Mouse (Mus musculus): ENCODE measurements around the gene Rph3a. TPM values are rescaled to one million over a fixed set of nuclear protein-coding genes. Genes with fewer than 3 reads are reported as not detected.
"Not testable (repeated sequence)": the region's sequence is repeated elsewhere in the genome, so short reads cannot be mapped to it uniquely, and the experiment has no call there.

Gene Rph3a
- polyA plus RNA-seq, 1 experiment from 2014 or later = 0.05 TPM

- Histone ChIP-seq H3K27ac (ENCODE audit: low read length) (no peak overlapping the region), H3K9me3 (ENCODE audit: low read length) (peaks cover 4% of the 10 kb centered on the region; the same call in 1 of the 2 replicates), H3K4me3 (ENCODE audit: low read length) (no peak overlapping the region), H3K4me2 (replicated peaks; ENCODE audit: low read depth, low read length) (no peak overlapping the region), H3K27me3 (ENCODE audit: insufficient read depth, low read length) (no peaks in the 10 kb centered on the region), H3K9ac (replicated peaks; ENCODE audit: low read length) (no peak overlapping the region), H3K4me1 (ENCODE audit: insufficient read depth, low read length) (no peaks in the 10 kb centered on the region), H3K36me3 (ENCODE audit: insufficient read depth, low read length) (no peaks in the 10 kb centered on the region)
- WGBS = 75% methylated on average over 1 of the region's 1 CpGs
- no peak for ATAC-seq (ENCODE audit: low FRiP score, low TSS enrichment)
Observed at GRCm38 (mm10) chr5:120900666-120901065, 109.2 kb downstream of the Rph3a start.

- H3K36me3 ChIP-seq (ENCODE audit: insufficient read depth, low read length) = no peaks in the 10 kb centered on the region
- no peaks in the 10 kb centered on the region for H3K4me1 ChIP-seq (ENCODE audit: insufficient read depth, low read length)
- no peak overlapping the region for H3K9ac ChIP-seq (replicated peaks; ENCODE audit: low read length)
- H3K27ac ChIP-seq (ENCODE audit: low read length) = no peak overlapping the region
- H3K9me3 ChIP-seq (ENCODE audit: low read length) = peaks cover 4% of the 10 kb centered on the region; the same call in 1 of the 2 replicates
- no peak overlapping the region for H3K4me2 ChIP-seq (replicated peaks; ENCODE audit: low read depth, low read length)
- H3K27me3 ChIP-seq (ENCODE audit: insufficient read depth, low read length) = no peaks in the 10 kb centered on the region
- no peak for ATAC-seq (ENCODE audit: low FRiP score, low TSS enrichment)
- H3K4me3 ChIP-seq (ENCODE audit: low read length) = no peak overlapping the region
Observed at GRCm38 (mm10) chr5:120898726-120899125, 111.2 kb downstream of the Rph3a start.

- no peak overlapping the region for H3K27ac ChIP-seq (ENCODE audit: low read length)
- H3K4me2 ChIP-seq (replicated peaks; ENCODE audit: low read depth, low read length) = no peak overlapping the region
- ATAC-seq (ENCODE audit: low FRiP score, low TSS enrichment) = no peak
- H3K36me3 ChIP-seq (ENCODE audit: insufficient read depth, low read length) = no peaks in the 10 kb centered on the region
- no peaks in the 10 kb centered on the region for H3K27me3 ChIP-seq (ENCODE audit: insufficient read depth, low read length)
- H3K9me3 ChIP-seq (ENCODE audit: low read length) = peaks cover 4% of the 10 kb centered on the region; the same call in 1 of the 2 replicates
- H3K9ac ChIP-seq (replicated peaks; ENCODE audit: low read length) = no peak overlapping the region
- 87% methylated on average over 6 of the region's 6 CpGs for WGBS
- no peak overlapping the region for H3K4me3 ChIP-seq (ENCODE audit: low read length)
- H3K4me1 ChIP-seq (ENCODE audit: insufficient read depth, low read length) = no peaks in the 10 kb centered on the region
Observed at GRCm38 (mm10) chr5:120898307-120898706, 111.6 kb downstream of the Rph3a start.

GRCm38 (mm10) chr5:120895231-120895900 is 114.5 kb downstream of the Rph3a start:
- no peak overlapping the region for H3K4me2 ChIP-seq (replicated peaks; ENCODE audit: low read depth, low read length)
- ATAC-seq (ENCODE audit: low FRiP score, low TSS enrichment) = no peak
- H3K9ac ChIP-seq (replicated peaks; ENCODE audit: low read length) = no peak overlapping the region
- no peak overlapping the region for H3K4me3 ChIP-seq (ENCODE audit: low read length)
- H3K27me3 ChIP-seq (ENCODE audit: insufficient read depth, low read length) = no peaks in the 10 kb centered on the region
- H3K4me1 ChIP-seq (ENCODE audit: insufficient read depth, low read length) = no peaks in the 10 kb centered on the region
- no peak overlapping the region for H3K27ac ChIP-seq (ENCODE audit: low read length)
- WGBS = 90% methylated on average over 11 of the region's 11 CpGs
- H3K36me3 ChIP-seq (ENCODE audit: insufficient read depth, low read length) = no peaks in the 10 kb centered on the region
- H3K9me3 ChIP-seq (ENCODE audit: low read length) = peaks cover 4% of the 10 kb centered on the region; the same call in 1 of the 2 replicates

- ATAC-seq (ENCODE audit: low FRiP score, low TSS enrichment); H3K27ac ChIP-seq (ENCODE audit: low read length); H3K36me3 ChIP-seq (ENCODE audit: insufficient read depth, low read length); H3K4me2 ChIP-seq (replicated peaks; ENCODE audit: low read depth, low read length); H3K9ac ChIP-seq (replicated peaks; ENCODE audit: low read length); H3K27me3 ChIP-seq (ENCODE audit: insufficient read depth, low read length); H3K4me1 ChIP-seq (ENCODE audit: insufficient read depth, low read length); H3K9me3 ChIP-seq (ENCODE audit: low read length); H3K4me3 ChIP-seq (ENCODE audit: low read length): not testable (repeated sequence)
- WGBS = 77% methylated on average over 2 of the region's 2 CpGs
Observed at GRCm38 (mm10) chr5:120894692-120895091, 115.2 kb downstream of the Rph3a start.

GRCm38 (mm10) chr5:120893866-120894265 is 116.0 kb downstream of the Rph3a start:
- H3K27me3 ChIP-seq (ENCODE audit: insufficient read depth, low read length); H3K27ac ChIP-seq (ENCODE audit: low read length); ATAC-seq (ENCODE audit: low FRiP score, low TSS enrichment); H3K9me3 ChIP-seq (ENCODE audit: low read length); H3K36me3 ChIP-seq (ENCODE audit: insufficient read depth, low read length); H3K4me2 ChIP-seq (replicated peaks; ENCODE audit: low read depth, low read length); H3K4me1 ChIP-seq (ENCODE audit: insufficient read depth, low read length); H3K9ac ChIP-seq (replicated peaks; ENCODE audit: low read length); H3K4me3 ChIP-seq (ENCODE audit: low read length): not testable (repeated sequence)
- WGBS = 90% methylated on average over 4 of the region's 4 CpGs

- 26% methylated on average over 2 of the region's 2 CpGs for WGBS
Observed at GRCm38 (mm10) chr5:120892243-120892660, 117.6 kb downstream of the Rph3a start.

GRCm38 (mm10) chr5:120891566-120892242 is 118.2 kb downstream of the Rph3a start:
- not testable (repeated sequence) for H3K9ac ChIP-seq (replicated peaks; ENCODE audit: low read length); H3K4me2 ChIP-seq (replicated peaks; ENCODE audit: low read depth, low read length); H3K27me3 ChIP-seq (ENCODE audit: insufficient read depth, low read length); H3K27ac ChIP-seq (ENCODE audit: low read length); H3K4me3 ChIP-seq (ENCODE audit: low read length); ATAC-seq (ENCODE audit: low FRiP score, low TSS enrichment); H3K4me1 ChIP-seq (ENCODE audit: insufficient read depth, low read length); H3K9me3 ChIP-seq (ENCODE audit: low read length); H3K36me3 ChIP-seq (ENCODE audit: insufficient read depth, low read length)
- 76% methylated on average over 2 of the region's 2 CpGs for WGBS

More at GRCm38 (mm10) chr5:120892243-120892660, 117.6 kb downstream of the Rph3a start:
- H3K4me3 ChIP-seq (ENCODE audit: low read length) = no peak overlapping the region
- no peak for ATAC-seq (ENCODE audit: low FRiP score, low TSS enrichment)
- H3K9ac ChIP-seq (replicated peaks; ENCODE audit: low read length) = no peak overlapping the region
- no peaks in the 10 kb centered on the region for H3K4me1 ChIP-seq (ENCODE audit: insufficient read depth, low read length)
- H3K27me3 ChIP-seq (ENCODE audit: insufficient read depth, low read length) = no peaks in the 10 kb centered on the region
- H3K36me3 ChIP-seq (ENCODE audit: insufficient read depth, low read length) = no peaks in the 10 kb centered on the region
- H3K4me2 ChIP-seq (replicated peaks; ENCODE audit: low read depth, low read length) = no peak overlapping the region
- no peaks in the 10 kb centered on the region for H3K9me3 ChIP-seq (ENCODE audit: low read length)
- no peak overlapping the region for H3K27ac ChIP-seq (ENCODE audit: low read length)

- H3K36me3 ChIP-seq (ENCODE audit: insufficient read depth, low read length) = no peaks in the 10 kb centered on the region
Observed at GRCm38 (mm10) chr5:120890991-120891390, 118.9 kb downstream of the Rph3a start.

More at GRCm38 (mm10) chr5:120890991-120891390, 118.9 kb downstream of the Rph3a start:
- no peaks in the 10 kb centered on the region for H3K4me1 ChIP-seq (ENCODE audit: insufficient read depth, low read length)
- no peak overlapping the region for H3K27ac ChIP-seq (ENCODE audit: low read length)
- ATAC-seq (ENCODE audit: low FRiP score, low TSS enrichment) = no peak
- H3K9ac ChIP-seq (replicated peaks; ENCODE audit: low read length) = no peak overlapping the region
- 66% methylated on average over 3 of the region's 3 CpGs for WGBS
- no peak overlapping the region for H3K4me3 ChIP-seq (ENCODE audit: low read length)
- H3K9me3 ChIP-seq (ENCODE audit: low read length) = no peaks in the 10 kb centered on the region
- H3K27me3 ChIP-seq (ENCODE audit: insufficient read depth, low read length) = no peaks in the 10 kb centered on the region
- H3K4me2 ChIP-seq (replicated peaks; ENCODE audit: low read depth, low read length) = no peak overlapping the region

Measured in kidney, embryonic 16.5 days (tissue).